Mouse (Mus musculus) cerebellum, adult 2 months (tissue): ENCODE results near the gene Rab31.

Source experiments
- CTCF ChIP-seq: fragments of 200-500 bp; IDR thresholded peaks from 2 replicates; pipeline ENCODE4 v1.5.1; 2011; ENCODE audit warnings: low read depth, mild to moderate bottlenecking, control low read depth, low read length, moderate library complexity, borderline replicate concordance; ENCODE audit not compliant: insufficient read depth
- POLR2A ChIP-seq: fragments of 200-500 bp; IDR thresholded peaks from 2 replicates; pipeline ENCODE4 v1.6.1; 2011; ENCODE audit warnings: low read length, control low read depth, borderline replicate concordance; ENCODE audit not compliant: insufficient read depth

DNA sequence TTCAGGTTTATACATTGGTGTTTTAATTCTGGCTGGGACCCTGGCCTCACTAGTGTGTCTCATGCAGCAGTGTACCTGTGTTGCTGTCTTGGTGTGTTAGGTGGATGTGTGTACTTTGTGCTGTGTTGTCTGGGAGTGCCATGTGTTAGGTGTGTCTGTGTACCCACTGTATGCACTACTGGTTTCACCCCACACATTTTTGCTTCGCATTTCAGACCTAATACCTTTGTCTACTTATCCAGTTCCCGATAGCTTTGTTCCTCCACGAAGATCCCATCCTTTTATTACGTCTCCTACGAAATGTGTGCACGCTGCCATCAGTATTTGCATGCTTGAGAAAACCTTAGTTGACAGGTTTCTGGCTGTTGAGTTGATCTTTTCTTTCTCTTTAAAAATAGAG is 27.9 kb upstream of the Rab31 start:
- TF ChIP-seq CTCF (no peak), POLR2A (no peak)
